Mouse (Mus musculus): ENCODE measurements around the gene Cd302.

Cd302 gene

DNA sequence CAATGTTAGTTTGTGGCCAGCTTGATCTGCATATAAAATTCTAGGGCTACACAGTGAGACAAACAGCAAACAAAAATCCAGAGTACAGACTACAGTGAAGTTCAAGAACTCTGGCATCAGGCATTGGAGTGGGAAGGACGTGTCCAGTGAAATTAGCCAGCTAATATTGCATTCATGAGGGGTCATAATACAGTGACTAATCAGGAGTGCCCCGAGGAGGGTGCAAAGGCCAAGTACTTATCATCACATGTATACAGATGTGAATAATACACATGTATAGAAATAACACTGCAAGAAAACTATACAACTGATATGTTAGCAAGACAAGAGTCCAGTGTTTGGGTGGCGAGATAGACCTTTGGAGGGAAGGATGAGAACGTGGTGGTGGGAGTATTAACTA is 31.5 kb downstream of the Cd302 start:
- DNase-seq: no peak

DNA sequence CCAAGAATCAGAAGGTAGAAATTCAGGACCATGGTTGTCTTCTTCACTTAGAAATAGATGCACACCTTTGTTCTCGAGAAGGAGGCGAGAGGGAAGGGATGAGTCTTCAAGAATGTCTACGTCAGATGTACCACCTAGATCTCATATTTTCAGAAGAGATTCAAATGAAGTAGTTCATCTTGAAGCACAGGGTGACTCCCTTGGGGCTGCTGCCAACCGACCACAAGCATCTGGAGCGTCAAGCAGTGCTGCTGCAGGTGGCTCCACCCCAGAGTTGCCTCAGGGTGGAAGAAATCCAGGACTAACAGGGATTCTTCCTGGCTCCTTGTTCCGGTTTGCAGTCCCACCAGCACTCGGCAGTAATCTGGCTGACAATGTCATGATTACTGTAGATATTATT is 49.8 kb downstream of the Cd302 start:
- DNase-seq: no peak

DNA sequence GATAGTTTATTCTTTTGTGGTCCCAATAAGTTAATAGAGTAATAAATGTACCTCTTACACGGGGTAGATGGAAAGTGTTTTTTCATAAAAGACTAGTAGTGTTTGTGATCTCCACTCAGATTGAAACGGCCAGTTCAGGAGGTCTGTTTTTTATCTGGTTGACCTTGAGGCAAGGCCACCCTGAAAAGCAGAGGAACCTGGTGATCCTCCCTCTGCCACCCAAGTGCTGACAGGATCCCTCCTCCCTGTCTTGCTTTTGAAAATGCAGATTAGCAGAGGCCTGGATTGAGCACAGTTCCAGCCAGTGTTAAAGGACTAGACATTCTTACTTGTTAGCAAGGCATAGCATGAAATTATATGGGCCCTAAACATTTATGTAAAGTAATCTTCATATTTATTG is 51.1 kb downstream of the Cd302 start:
- DNase-seq: no peak

DNA sequence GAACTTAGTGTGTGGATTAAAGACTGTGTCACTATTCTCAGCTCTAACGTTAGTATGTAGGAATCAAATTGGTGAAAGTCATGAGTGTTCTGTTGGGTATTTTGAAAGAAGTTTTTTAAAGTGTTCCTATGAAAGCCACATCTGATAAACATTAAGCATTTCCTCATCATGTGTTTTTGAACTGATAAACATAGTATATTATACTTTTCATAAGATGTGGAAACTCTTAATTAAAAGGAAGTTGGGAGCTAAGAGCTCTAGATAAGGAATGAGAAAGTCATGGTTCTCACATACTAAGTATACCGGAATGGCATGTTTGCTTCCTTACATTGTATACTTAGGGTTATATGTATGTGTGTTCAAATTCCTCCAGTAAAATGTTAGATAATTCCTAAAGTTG is 53.9 kb downstream of the Cd302 start:
- DNase-seq: no peak

DNA sequence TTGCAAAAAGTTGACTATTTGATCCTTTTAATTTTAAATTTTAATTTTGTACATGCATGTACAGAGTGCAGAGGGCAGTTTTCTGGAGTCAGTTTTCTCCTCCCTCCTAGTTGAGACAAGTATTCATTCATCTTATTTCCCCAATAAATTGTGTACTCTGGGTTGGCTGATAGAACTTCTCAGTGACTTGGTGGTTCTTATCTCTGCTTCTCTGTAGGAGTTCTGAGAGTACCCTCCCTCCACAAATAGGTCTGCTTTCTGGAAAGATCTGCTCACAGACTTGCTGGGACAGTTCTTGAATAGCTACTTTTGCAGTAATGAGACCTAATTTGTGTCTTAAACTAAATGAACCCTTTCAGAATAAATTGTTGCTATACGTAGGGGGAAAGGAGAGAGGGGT is 55.8 kb downstream of the Cd302 start:
- DNase-seq: no peak

DNA sequence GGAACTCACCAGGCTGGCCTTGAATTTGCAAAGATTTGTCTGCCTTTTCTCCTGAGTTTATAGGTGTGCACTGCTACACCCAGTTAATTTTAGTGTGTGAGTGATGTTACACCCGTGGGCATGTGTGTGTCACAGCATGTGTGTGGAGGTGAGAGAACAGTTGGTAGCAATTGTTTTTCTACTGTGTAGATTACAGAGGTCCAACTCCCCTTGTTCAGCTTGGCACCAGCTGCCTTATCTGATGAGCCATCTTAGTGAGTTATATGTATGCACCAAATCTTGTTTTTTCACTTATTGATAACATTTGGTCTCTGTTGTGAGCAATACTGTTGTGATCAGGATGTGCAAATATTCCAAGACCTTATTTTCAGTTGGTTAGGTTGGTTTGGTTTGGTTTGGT is 60.8 kb downstream of the Cd302 start:
- DNase-seq: no peak

DNA sequence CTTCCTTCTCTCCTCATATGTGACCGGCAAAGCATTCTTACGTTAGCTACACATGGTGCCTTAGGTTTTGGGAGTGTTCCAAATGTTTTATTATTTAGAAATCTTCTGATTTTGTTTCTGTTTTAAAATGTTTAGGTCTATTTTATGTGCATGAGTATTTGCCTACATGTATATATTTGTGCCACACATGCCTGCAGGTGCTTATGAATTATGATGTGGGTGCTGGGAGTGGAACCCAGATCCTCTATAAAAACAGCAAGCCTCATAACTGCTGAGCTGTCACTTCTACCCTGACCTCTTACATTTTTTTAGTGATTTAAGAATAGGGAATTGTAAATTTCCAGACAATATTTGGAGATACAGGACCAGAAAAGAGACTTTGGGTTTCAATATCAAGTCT is 62.3 kb downstream of the Cd302 start:
- DNase-seq: no peak

DNA sequence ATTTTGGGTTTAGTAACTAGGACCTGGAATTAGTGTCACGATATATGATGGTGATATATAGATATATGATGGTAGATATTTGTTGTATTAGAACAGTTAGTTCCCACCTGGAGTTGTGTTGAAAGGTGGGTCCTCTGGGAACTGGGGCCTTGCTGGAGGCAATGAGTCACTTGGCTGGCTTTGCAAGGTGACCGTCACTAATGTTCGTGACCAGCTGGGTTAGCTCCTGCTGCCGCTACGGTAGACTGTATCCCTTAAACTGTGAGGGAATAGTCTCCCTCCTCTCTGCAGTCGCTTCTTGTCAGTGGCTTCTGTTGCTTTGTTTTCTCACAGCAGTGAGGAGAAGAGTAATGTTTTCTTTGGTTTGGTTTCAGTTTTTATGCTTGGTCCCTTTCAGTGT is 63.1 kb downstream of the Cd302 start:
- peak; percentile 35 for DNase-seq

DNA sequence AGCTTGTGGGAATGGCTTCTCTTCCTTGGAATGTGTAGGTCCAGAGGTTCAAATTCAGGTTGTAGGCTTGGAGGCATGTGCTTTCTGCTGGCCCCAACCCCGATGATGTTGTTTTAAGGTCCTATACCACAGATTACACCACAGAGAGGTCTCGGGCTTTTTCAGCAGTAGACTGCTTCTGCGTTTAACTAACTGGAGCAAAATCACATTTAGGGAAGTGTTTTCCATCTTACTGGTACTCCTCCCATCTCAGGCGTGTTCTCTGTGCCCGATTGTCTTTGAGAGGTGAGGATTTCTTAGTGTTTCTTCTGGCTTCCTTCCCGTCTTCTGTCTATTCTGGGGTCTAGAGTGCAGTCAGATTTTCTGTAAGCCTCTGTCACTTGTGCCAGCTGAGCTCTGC is 66.7 kb downstream of the Cd302 start:
- no peak for DNase-seq

DNA sequence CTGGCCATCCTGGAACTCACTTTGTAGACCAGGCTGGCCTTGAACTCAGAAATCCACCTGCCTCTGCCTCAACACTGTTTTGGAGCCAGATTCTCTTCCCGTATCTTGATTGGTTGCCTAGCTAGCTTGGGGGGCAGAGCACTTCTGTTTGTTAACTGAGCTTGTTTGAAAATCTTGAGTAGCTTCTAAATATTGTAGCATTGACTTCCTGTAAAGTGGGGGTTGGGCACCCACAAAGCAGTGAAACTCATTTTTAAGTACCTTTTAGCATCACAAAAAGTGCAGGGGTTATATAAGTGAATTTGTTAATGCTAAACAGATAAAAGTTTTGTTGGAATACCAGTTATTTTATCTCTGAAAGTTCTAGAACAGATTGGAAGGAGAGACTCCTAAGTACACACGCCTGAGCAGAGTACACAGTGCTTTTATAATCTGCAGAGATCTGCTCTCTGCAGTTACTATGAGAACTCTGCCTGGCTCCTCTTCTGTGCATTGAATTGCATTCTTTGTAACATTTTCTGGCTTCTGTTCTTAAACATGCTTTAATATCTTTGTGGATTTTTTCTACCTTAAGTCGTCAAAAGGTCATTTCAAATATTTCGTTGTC is 67.6 kb downstream of the Cd302 start:
- DNase-seq: no peak

DNA sequence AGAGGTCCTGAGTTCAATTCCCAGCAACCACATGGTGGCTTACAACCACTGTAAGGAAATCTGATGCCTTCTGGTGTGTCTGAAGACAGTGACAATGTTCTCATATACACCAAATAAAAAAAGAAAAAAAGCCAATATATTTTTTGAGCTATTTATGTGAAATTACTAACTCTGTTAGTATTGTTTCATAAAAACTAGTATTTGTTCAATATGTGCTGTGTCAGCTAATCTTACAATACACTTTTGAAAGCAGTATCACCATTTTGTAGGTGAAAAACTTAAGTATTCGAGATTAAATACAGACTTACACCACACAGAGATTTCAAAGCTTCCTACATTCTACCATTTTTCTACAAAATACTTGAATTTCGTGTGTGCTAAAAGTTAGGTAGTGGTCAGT is 69.6 kb downstream of the Cd302 start:
- no peak for DNase-seq

DNA sequence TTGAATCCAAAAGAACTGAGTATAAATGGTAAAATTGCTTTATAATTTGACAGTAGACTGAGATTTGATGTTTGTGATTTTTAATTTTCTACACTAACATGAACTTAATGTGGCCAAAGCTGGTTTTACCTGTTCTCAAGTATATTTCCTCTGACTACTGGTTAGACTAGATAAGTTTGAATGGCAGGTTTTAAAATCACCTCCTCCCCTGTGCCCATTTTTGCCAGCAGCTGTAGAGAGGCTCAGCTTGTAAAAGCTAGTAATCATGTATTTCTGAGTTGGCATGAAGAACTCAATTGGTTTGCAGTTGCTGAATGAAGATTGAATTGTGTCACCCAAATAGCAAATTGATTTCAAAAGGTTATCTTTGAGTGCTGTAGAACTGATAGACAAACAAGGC is 71.8 kb downstream of the Cd302 start:
- no peak for DNase-seq

DNA sequence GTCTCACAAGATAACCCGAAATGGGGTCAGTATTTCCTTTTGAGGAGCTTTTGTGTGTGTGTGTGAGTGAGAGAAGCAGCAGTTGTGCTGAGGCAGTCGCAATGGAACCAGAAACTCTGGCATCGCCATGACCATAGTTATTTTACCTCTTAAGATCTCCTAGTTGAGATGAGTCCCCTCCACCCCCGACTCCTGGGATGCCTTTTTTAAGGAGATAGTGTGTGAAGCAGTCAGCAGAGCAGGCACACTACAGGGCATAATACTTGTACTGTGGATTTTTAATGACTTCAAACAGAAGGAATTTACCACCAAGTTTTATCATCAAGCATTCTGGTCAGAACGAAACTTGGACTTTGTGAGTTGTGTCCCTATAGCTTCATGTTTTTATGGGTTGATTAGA is 73.5 kb downstream of the Cd302 start:
- peak; percentile 9 for DNase-seq

DNA sequence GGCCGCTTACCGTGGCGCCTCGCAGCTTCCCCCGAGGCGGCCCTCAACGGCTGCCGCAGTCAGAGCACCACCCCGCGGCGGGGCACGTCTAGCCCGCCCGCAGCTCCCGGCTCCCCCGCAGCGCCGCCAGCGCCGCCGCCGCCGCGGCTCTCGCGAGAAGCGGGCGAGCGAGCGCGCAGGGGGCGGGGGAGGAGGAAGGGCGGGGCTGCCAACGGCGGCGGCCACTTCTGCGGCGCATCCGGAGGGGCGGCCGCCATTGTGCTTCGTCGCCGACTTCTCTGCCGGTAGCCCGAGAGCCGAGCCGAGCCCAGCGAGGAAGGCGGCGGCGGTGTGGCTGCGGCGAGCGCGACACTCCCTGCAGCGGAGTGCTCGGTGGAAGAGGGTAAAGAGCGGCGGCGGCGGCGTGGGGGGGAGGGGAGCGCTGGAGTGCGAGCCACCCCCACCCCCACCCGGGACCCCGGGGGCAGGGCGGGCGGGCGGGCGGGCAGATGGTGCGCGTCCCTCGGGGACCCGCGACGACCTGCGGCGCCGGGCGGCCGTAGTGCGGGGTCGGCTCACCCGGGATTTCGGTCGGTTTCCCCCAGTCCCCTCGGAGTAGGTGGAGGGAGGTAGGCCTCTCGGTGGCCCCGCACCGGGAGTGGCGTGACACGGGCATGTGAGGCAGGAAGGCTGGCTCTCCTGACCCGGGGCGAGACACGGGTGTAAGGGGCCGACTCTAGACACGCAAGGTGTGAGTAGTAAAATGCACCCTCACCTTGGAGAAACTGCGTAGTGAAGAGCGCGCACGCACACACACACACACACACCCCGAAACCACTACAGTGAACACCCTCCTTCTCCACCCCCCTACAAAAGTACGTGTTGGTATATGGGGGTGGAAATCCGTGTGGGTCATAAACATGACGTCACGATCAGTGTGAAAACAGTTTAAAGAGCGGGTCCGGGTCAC is 74.3 kb downstream of the Cd302 start, which contains the start of the genes Baz2b and March7:
TSS of gene Baz2b (minus strand) at position 137 of the 949 bp plus-strand sequence.
TSS of gene March7 (plus strand) at position 185 of the 949 bp plus-strand sequence.
- DNase-seq: peak; percentile 93

DNA sequence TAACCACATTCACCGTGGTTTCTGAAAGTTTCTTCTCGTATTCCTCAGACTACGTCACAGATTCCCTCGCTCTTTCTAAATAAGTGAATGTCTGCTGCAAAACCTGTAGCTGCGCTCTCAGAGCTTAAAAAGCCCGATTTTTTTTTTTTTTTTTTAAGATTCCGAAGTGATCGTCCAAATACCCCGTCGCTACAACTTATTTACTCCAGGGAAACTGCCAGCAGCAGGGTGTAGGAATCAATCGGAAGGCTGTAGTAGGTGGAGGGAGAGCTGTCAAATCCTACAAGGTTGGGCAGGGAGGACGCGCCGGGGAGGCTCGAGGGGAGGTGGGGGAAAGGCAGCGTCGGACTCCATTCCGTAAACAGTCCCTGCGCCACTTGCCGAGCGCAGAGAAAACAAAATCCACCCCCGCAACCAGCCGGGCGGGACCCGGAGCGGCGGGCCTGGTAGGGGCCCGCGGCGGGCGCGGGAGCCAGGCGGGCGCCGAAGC is 75.1 kb downstream of the Cd302 start:
- DNase-seq: no peak

DNA sequence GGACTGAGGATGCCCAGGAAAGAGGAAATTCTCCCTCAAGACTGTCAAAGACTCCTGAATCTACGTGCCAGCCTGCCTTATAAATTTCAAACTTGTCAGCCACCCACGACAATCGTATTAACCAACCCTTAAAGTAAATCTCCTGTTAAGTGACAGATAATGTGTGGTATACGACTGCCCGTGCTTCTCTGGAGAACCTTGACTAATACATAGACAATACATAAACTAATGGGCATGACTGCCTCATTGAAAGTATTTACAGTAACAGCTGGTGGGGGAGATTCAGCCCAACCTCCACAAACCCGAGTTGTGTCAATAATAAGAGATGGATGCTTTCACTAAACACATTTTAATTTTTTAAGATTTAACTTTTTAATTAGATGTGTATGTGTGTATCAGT is 78.5 kb downstream of the Cd302 start:
- no peak for DNase-seq

DNA sequence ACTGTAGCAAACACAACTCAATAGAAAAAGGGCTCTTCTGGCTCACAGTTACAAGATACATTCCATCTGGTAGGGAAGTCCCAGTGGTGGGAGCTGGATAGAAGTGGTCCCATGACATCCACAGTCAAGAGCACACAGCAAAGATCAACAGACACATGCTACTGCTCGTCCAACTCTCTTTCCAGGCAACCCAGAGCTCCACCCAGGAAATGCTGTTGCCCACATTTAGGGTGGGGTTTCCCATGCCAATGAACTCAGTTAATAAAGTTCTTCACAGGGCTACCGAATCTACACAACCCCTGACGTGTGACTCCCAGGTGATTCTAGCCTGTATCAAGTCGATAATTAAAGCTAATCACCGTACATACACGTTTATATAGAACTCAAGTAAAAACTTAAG is 80.1 kb downstream of the Cd302 start:
- no peak for DNase-seq

DNA sequence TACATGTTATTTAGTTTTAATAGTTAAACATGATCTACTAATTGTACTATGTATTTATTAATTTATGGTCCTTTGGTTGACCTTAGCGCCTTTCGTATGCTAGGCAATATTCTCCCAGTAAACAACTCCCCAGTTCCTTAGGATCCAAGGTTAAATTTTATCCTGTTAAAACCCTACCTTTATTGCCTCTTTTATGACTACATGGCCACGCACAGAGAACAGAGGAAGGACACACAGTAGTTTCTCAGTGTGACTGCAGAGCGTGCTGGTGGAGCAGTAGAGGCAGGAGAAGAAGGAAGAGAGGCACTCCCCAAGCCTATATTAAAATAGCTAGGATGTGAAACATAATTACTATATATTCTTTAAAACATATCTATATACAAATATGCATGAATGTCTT is 80.6 kb downstream of the Cd302 start:
- DNase-seq: no peak

DNA sequence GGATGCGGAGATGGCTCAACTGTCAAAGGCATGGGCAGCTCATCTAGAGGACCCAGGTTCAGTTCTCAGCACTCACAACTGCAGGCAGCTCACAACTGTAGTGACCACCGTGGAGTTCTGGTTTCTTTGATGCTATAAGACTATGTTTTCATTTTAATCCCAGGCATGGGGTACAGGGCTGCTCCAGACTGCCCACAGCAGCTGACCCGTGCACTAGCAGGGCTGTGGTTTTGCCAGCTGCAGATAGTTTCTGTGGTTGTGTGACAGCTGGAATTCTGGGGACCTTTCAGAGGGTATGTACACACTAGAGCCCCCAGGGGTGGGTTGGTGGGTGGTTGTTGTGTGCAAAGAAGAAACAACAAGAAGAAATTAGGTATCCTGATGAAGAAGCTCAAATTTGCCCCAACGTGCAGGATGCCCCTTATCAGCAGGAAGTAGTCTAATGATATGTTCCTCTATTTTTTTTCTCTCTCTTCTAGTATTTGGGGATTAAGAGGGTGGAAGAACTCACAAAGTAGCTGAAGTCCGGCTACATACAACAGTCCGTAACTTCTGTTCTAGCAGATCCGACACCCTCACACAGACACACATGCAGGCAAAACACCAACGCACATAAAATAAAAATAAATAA is 81.3 kb downstream of the Cd302 start:
- no peak for DNase-seq
